Mouse (Mus musculus) B cell, adult 2 months (primary cell): ENCODE measurements around the gene M1ap.

Source experiments
- DNase-seq, 2 experiments: peaks; one replicate each; pipeline ENCODE4 v3.0.0; 2022

The M1ap gene

GRCm38 (mm10) chr6:83011255-83011654, 64.6 kb downstream of the M1ap start:
- peak; percentile 49 to 56 for DNase-seq

GRCm38 (mm10) chr6:83011756-83012155, 65.1 kb downstream of the M1ap start:
- DNase-seq: no peak

- DNase-seq: peak; percentile 47 to 53
These were observed 66.7 kb downstream of the M1ap start for GRCm38 (mm10) chr6:83013444-83013843.

GRCm38 (mm10) chr6:83014482-83015466, 68.1 kb downstream of the M1ap start:
- DNase-seq: no peak

- DNase-seq: no peak
These were observed 69.0 kb downstream of the M1ap start for GRCm38 (mm10) chr6:83015749-83016148.

GRCm38 (mm10) chr6:83017190-83017589, 70.5 kb downstream of the M1ap start:
- no peak for DNase-seq

- DNase-seq: no peak
These were observed 72.3 kb downstream of the M1ap start for GRCm38 (mm10) chr6:83019044-83019443.

GRCm38 (mm10) chr6:83020121-83020520, 73.4 kb downstream of the M1ap start:
- DNase-seq: no peak

- DNase-seq: no peak
These were observed 74.3 kb downstream of the M1ap start for GRCm38 (mm10) chr6:83020836-83021593.

GRCm38 (mm10) chr6:83023008-83023407, 76.3 kb downstream of the M1ap start:
- DNase-seq: no peak

GRCm38 (mm10) chr6:83023786-83024185, 77.1 kb downstream of the M1ap start:
- DNase-seq: no peak

- no peak for DNase-seq
These were observed 77.7 kb downstream of the M1ap start for GRCm38 (mm10) chr6:83024421-83024820.

GRCm38 (mm10) chr6:83025221-83025620, 78.5 kb downstream of the M1ap start:
- no peak for DNase-seq

GRCm38 (mm10) chr6:83027293-83027692, 80.6 kb downstream of the M1ap start:
- no peak for DNase-seq

GRCm38 (mm10) chr6:83027706-83028105, 81.0 kb downstream of the M1ap start:
- DNase-seq: no peak

- DNase-seq: no peak
These were observed 83.1 kb downstream of the M1ap start for GRCm38 (mm10) chr6:83029777-83030176.

- DNase-seq: no peak
These were observed 84.4 kb downstream of the M1ap start for GRCm38 (mm10) chr6:83031111-83031510.

GRCm38 (mm10) chr6:83031921-83032590, 85.4 kb downstream of the M1ap start:
- no peak for DNase-seq

- DNase-seq: peak; percentile 66 to 67
These were observed 86.1 kb downstream of the M1ap start for GRCm38 (mm10) chr6:83032769-83033191.

- peak; percentile 76 to 81 for DNase-seq
These were observed 86.8 kb downstream of the M1ap start, which contains the start of the genes Dok1 and Loxl3 for GRCm38 (mm10) chr6:83033249-83034185. Dok1 (minus strand) TSS chr6:83033471. Loxl3 (plus strand) TSS chr6:83034173.

GRCm38 (mm10) chr6:83034463-83035055, 87.9 kb downstream of the M1ap start:
- no peak for DNase-seq
